Mouse (Mus musculus): ENCODE results near the gene Mid1ip1.
A peak's percentile ranks its signal among the peaks of the same experiment; 100 is the strongest.

Mid1ip1 gene

GRCm38 (mm10) chrX:10714696-10715140 is at the start of gene Mid1ip1:
Gene Mid1ip1 (plus strand): TSS chrX:10715013.
- peak; percentile 78 to 81 for DNase-seq (ENCODE audit: low spot score in 2 of 2)

- DNase-seq (ENCODE audit: low spot score in 2 of 2): no peak
These were observed 20.2 kb upstream of the Mid1ip1 start for GRCm38 (mm10) chrX:10694455-10695180.

GRCm38 (mm10) chrX:10706728-10707127 is 8.1 kb upstream of the Mid1ip1 start:
- no peak for DNase-seq (ENCODE audit: low spot score in 2 of 2)

GRCm38 (mm10) chrX:10713839-10714637 is 775 bp upstream of the Mid1ip1 start:
- no peak for DNase-seq (ENCODE audit: low spot score in 2 of 2)

GRCm38 (mm10) chrX:10716917-10717763 is 2.3 kb downstream of the Mid1ip1 start:
- peak; percentile 85 to 86 for DNase-seq (ENCODE audit: low spot score in 2 of 2)

- no peak for DNase-seq (ENCODE audit: low spot score in 2 of 2)
These were observed 3.4 kb downstream of the Mid1ip1 start for GRCm38 (mm10) chrX:10718021-10718837.

GRCm38 (mm10) chrX:10718838-10719539 is 4.2 kb downstream of the Mid1ip1 start:
- DNase-seq (ENCODE audit: low spot score in 2 of 2): peak; percentile 49 to 61

GRCm38 (mm10) chrX:10720391-10720790 is 5.6 kb downstream of the Mid1ip1 start:
- no peak for DNase-seq (ENCODE audit: low spot score in 2 of 2)

- no peak for DNase-seq (ENCODE audit: low spot score in 2 of 2)
These were observed 9.8 kb downstream of the Mid1ip1 start for GRCm38 (mm10) chrX:10724571-10724970.

GRCm38 (mm10) chrX:10729488-10729887 is 14.7 kb downstream of the Mid1ip1 start:
- DNase-seq (ENCODE audit: low spot score in 2 of 2): no peak

- no peak for DNase-seq (ENCODE audit: low spot score in 2 of 2)
These were observed 19.6 kb downstream of the Mid1ip1 start for GRCm38 (mm10) chrX:10734453-10734852.

- DNase-seq (ENCODE audit: low spot score in 2 of 2): no peak
These were observed 20.1 kb downstream of the Mid1ip1 start for GRCm38 (mm10) chrX:10734874-10735273.

GRCm38 (mm10) chrX:10758866-10759265 is 44.1 kb downstream of the Mid1ip1 start:
- DNase-seq (ENCODE audit: low spot score in 2 of 2): no peak

- no peak for DNase-seq (ENCODE audit: low spot score in 2 of 2)
These were observed 48.7 kb downstream of the Mid1ip1 start for GRCm38 (mm10) chrX:10763476-10764016.

Measured in urinary bladder, postnatal 4 days (tissue).